Mouse (Mus musculus) thymus, adult 2 months (tissue): ENCODE results near the gene Sufu.

Experiments used
- CTCF ChIP-seq: fragments of 200-500 bp; IDR thresholded peaks from 2 replicates; pipeline ENCODE4 v1.5.1; 2012; ENCODE audit warnings: mild to moderate bottlenecking, control low read depth, low read length, moderate library complexity, borderline replicate concordance; ENCODE audit not compliant: control insufficient read depth, poor library complexity, insufficient read depth; ENCODE audit errors: extremely low read depth
- POLR2A ChIP-seq: fragments of 200-500 bp; IDR thresholded peaks from 2 replicates; pipeline ENCODE4 v1.6.1; 2012; ENCODE audit warnings: mild to moderate bottlenecking, low read length, control low read depth, moderate library complexity; ENCODE audit not compliant: control insufficient read depth, poor library complexity, insufficient read depth; ENCODE audit errors: extremely low read depth

- no peak for TF ChIP-seq CTCF
- no peak for TF ChIP-seq POLR2A
Observed at GRCm38 (mm10) chr19:46477432-46477845, 80.7 kb downstream of the Sufu start.
